In the genomic region with DNA sequence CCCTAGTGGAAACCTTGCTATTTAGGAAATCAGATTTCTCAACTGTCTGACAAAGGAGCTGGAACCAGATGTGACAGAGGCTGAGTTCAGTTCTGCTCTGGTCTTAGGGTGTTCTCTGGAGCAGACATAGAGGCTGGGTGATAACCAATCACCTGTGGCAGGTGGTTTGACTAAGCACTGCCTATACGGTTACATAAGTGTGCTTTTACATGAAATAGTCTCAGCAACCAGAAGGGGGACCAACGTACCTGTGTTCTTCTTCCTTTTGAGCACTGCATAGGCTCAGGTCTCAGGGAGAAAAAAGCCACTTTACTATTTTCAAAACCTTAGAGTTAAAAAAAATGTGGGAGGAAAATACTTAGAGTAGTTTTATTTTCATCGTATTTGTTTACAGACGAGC, we compare ENCODE assay signal across 24 mouse cellular contexts. TPM values are rescaled to one million over a fixed set of nuclear protein-coding genes. Genes with fewer than 3 reads are reported as not detected.
A peak's percentile ranks its signal among the peaks of the same experiment; 100 is the strongest.
DNase-seq lines count a peak whose midpoint lies in the region; ATAC-seq and TF ChIP-seq lines count a peak whose summit lies in the region.
"Had no signal": no experiment of that assay in that cellular context is flagged by ENCODE, and none has a peak within 500 bp of the region (broad histone marks: within the 10 kb centered on the region; RNA-seq: fewer than 3 reads in every experiment).

No protein-coding gene starts in this region.

- H3K27me3 ChIP-seq in neural tube, embryonic 15.5 days (replicated peaks) = no peaks in the 10 kb centered on the region
- H3K27me3 ChIP-seq: hindbrain, embryonic 12.5 days; intestine, embryonic 15.5 days had no signal

- TF ChIP-seq CTCF in layer of hippocampus, adult 2 months (conservative IDR thresholded peaks at IDR 0.05) = 0 out of 2 replicates have a peak, but pooled peaks have one; percentile 14

- DNase-seq in cerebellum, adult 9-10 months = peak; percentile 64
- DNase-seq in layer of hippocampus, adult 2 months (ENCODE audit: low spot score in 2 of 2) = no peak
- DNase-seq in layer of hippocampus, adult 8-10 months (ENCODE audit: low spot score in 2 of 2) = no peak
- DNase-seq in left cerebral cortex, postnatal 25 days (ENCODE audit: low spot score in 2 of 2) = no peak
- DNase-seq: adrenal gland, postnatal 10 days; cerebellum, adult 11-12 months; heart, postnatal 10 days; kidney, postnatal 14 days; lung, adult 2 months; lung, postnatal 4 days; thymus, postnatal 25 days had no signal

- peaks cover 21% of the 10 kb centered on the region for H3K4me1 ChIP-seq in neural tube, embryonic 15.5 days
- H3K4me1 ChIP-seq: embryonic facial prominence, embryonic 12.5 days had no signal

- no peak overlapping the region for H3K4me3 ChIP-seq in layer of hippocampus, adult 2 months
- H3K4me3 ChIP-seq in neural tube, embryonic 15.5 days (replicated peaks) = no peak overlapping the region
- H3K4me3 ChIP-seq: embryonic facial prominence, embryonic 12.5 days; erythroblast, embryonic 14.5 days; hindbrain, embryonic 12.5 days; intestine, embryonic 15.5 days; limb, embryonic 10.5 days; midbrain, embryonic 10.5 days had no signal

- ATAC-seq in cerebellum, adult (ENCODE audit: insufficient number of reproducible peaks, low FRiP score, low TSS enrichment) = no peak
- ATAC-seq in CD4-positive, CD25-positive, alpha-beta regulatory T cell, adult 4 months = peak; percentile 96
- no peak for ATAC-seq in neural tube, embryonic 15.5 days (ENCODE audit: low FRiP score)
- ATAC-seq: forebrain, embryonic 16.5 days; intestine, embryonic 15.5 days had no signal

- intact Hi-C loops in left cerebral cortex, postnatal 25 days (cut with DNase I) = no loop called here

- WGBS in neural tube, embryonic 15.5 days = 72% methylated on average over 4 of the region's 4 CpGs

- H3K27ac ChIP-seq in layer of hippocampus, adult 2 months = no peak overlapping the region
- H3K27ac ChIP-seq in neural tube, embryonic 15.5 days (replicated peaks) = peak overlapping the region; percentile 33; the same call in 1 of the 2 replicates
- H3K27ac ChIP-seq: embryonic facial prominence, embryonic 12.5 days; hindbrain, embryonic 12.5 days; intestine, embryonic 15.5 days; limb, embryonic 10.5 days; midbrain, embryonic 10.5 days had no signal

- H3K9me3 ChIP-seq in neural tube, embryonic 15.5 days (replicated peaks) = no peaks in the 10 kb centered on the region
- H3K9me3 ChIP-seq: embryonic facial prominence, embryonic 12.5 days; hindbrain, embryonic 12.5 days; intestine, embryonic 15.5 days; limb, embryonic 10.5 days; midbrain, embryonic 10.5 days had no signal

- no peak overlapping the region for H3K4me2 ChIP-seq in neural tube, embryonic 15.5 days
- H3K4me2 ChIP-seq: embryonic facial prominence, embryonic 12.5 days; heart, embryonic 11.5 days; hindbrain, embryonic 12.5 days; intestine, embryonic 15.5 days had no signal

- H3K9ac ChIP-seq in neural tube, embryonic 15.5 days (replicated peaks) = no peak overlapping the region
- H3K9ac ChIP-seq: embryonic facial prominence, embryonic 12.5 days; hindbrain, embryonic 12.5 days; intestine, embryonic 15.5 days had no signal

- H3K36me3 ChIP-seq in neural tube, embryonic 15.5 days = no peaks in the 10 kb centered on the region
- H3K36me3 ChIP-seq: embryonic facial prominence, embryonic 12.5 days; hindbrain, embryonic 12.5 days; intestine, embryonic 15.5 days; limb, embryonic 10.5 days; midbrain, embryonic 10.5 days had no signal

RNA-seq across cellular contexts. Expression of a gene that starts 22.8 kb away (rescaled TPM):
- 10 to 100 TPM; 74.0 to 75.2 TPM for total RNA-seq in layer of hippocampus, adult 2 months (2021)
- 10 to 100 TPM; 52.3 to 76.3 (median 59.5) TPM for total RNA-seq in layer of hippocampus, adult 8-10 months (2022)
- under 1 TPM in 1 of 2 experiments, not detected in 1; 0.22 TPM for polyA plus RNA-seq in CD4-positive, CD25-positive, alpha-beta regulatory T cell, adult 4 months (2017; shearing (Covaris generic))
- polyA plus RNA-seq in neural tube, embryonic 15.5 days (2015; fragmentation: Nextera tagmentation; extraction: Ambion mirVana) = 11.2 and 13.4 TPM in 2 replicates
- 10 to 100 TPM; 55.9 to 77.4 TPM for total RNA-seq in left cerebral cortex, postnatal 25 days (2021)
- total RNA-seq: heart, postnatal 10 days; monocyte, adult 5-6 weeks had no signal
- polyA plus RNA-seq: erythroblast, embryonic 14.5 days; liver, adult 2 months had no signal
